7 mouse cellular contexts compared by ENCODE assay signal in the genomic region with DNA sequence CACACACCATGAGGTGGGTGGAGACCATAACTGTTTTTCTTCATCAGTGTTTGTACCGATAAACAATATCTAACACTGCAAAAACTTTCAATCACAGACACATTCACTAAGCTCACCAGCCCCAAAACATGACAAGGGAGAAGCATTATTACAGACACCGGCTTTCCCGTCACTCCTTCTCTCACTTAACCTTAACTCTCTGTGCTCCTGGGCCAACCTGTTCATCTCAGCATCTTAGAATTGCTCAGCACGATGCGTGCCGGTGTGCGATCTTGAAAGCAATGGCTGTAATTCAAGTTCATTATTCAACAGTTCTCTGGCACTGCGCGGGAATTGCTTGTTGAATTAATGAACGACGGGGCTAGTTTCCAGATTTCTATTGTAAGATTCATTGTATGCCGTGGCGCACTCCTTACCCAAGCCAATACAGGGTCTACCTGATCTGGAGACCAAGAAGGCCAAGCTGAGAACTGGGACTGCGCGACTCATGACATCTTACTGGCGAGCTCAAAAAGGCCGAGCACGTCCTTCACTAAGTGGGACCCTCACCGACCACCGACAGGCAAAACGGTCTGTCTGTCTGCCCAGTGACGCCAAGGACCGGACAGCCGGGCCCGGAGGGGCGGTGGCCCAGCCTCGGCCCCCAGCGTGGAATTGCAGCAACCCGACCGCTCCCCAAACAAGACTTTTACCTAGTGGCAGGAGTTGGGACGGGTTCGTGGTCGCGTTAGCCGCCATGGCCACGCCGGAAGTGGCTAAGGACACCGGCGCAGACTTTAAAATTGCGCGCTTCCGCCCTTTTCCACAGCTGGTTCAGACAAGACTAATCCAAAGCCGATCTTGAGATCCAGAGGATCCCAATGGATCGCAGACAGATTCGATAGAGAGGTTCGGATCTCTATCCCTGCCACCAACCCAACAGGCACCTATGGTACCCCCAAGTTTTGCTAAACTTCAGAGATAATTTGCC. TPM values are rescaled to one million over a fixed set of nuclear protein-coding genes. Genes with fewer than 3 reads are reported as not detected.
DNase-seq lines count a peak whose midpoint lies in the region; ATAC-seq lines count a peak whose summit lies in the region.

Lsm5 (minus strand) TSS at position 780 of the 970 bp plus-strand sequence.

- peak within 1 kb of the TSS; percentile 84 for H3K4me3 ChIP-seq in embryonic facial prominence, embryonic 11.5 days (ENCODE audit: low read depth, low read length)
- peak within 1 kb of the TSS; percentile 78 for H3K4me3 ChIP-seq in limb, embryonic 11.5 days (ENCODE audit: low read depth, low read length)
- peak within 1 kb of the TSS; percentile 70 for H3K4me3 ChIP-seq in midbrain, embryonic 14.5 days (replicated peaks; ENCODE audit: low read depth, low read length)

- no peaks in the 10 kb centered on the region for H3K27me3 ChIP-seq in embryonic facial prominence, embryonic 11.5 days (ENCODE audit: control insufficient read depth, insufficient read depth, low read length)
- H3K27me3 ChIP-seq in limb, embryonic 11.5 days (ENCODE audit: control insufficient read depth, insufficient read depth, low read length) = no peaks in the 10 kb centered on the region
- H3K27me3 ChIP-seq in midbrain, embryonic 14.5 days (ENCODE audit: control insufficient read depth, insufficient read depth, low read length) = no peaks in the 10 kb centered on the region

- H3K27ac ChIP-seq in embryonic facial prominence, embryonic 11.5 days (replicated peaks; ENCODE audit: low read depth, low read length) = peak within 1 kb of the TSS; percentile 20; the same call in 1 of the 2 replicates
- 0 out of 2 replicates have a peak within 1 kb of the TSS, but pooled peaks have one; percentile 56 for H3K27ac ChIP-seq in limb, embryonic 11.5 days (replicated peaks; ENCODE audit: low read depth, low read length)
- peak within 1 kb of the TSS; percentile 52; the same call in 1 of the 2 replicates for H3K27ac ChIP-seq in midbrain, embryonic 14.5 days (replicated peaks; ENCODE audit: low read depth, low read length)

- H3K36me3 ChIP-seq in embryonic facial prominence, embryonic 11.5 days (replicated peaks; ENCODE audit: control insufficient read depth, insufficient read depth, low read depth, low read length) = no peaks in the 10 kb centered on the region; the same call in 1 of the 2 replicates
- H3K36me3 ChIP-seq in limb, embryonic 11.5 days (ENCODE audit: control insufficient read depth, insufficient read depth, low read length) = no peaks in the 10 kb centered on the region
- 0 out of 2 replicates have a peak, but pooled peaks cover 3% of the 10 kb centered on the region for H3K36me3 ChIP-seq in midbrain, embryonic 14.5 days (ENCODE audit: control insufficient read depth, insufficient read depth, low read length)

- ATAC-seq in embryonic facial prominence, embryonic 11.5 days (replicated peaks; ENCODE audit: insufficient number of reproducible peaks, low FRiP score, low TSS enrichment, low read depth) = peak; percentile 86
- peak; percentile 80 for ATAC-seq in limb, embryonic 11.5 days (ENCODE audit: insufficient number of reproducible peaks, low FRiP score, low TSS enrichment, low read depth)
- ATAC-seq in midbrain, embryonic 14.5 days (ENCODE audit: low FRiP score, low TSS enrichment) = peak; percentile 91

- H3K9ac ChIP-seq in embryonic facial prominence, embryonic 11.5 days (replicated peaks; ENCODE audit: low read length) = peak within 1 kb of the TSS; percentile 71
- peak within 1 kb of the TSS; percentile 72 for H3K9ac ChIP-seq in limb, embryonic 11.5 days (ENCODE audit: low read length)
- H3K9ac ChIP-seq in midbrain, embryonic 14.5 days (replicated peaks; ENCODE audit: low read length) = peak within 1 kb of the TSS; percentile 52

- DNase-seq in adrenal gland, postnatal 14 days = peak; percentile 89
- peak; percentile 95 for DNase-seq in embryonic facial prominence, embryonic 11.5 days (ENCODE audit: low spot score)
- peak; percentile 98 for DNase-seq in heart, adult 11 months
- peak; percentile 88 for DNase-seq in kidney, adult 18-20 months
- DNase-seq in limb, embryonic 11.5 days (ENCODE audit: low spot score) = peak; percentile 89
- DNase-seq in midbrain, embryonic 14.5 days = peak; percentile 97
- peak; percentile 68 to 81 for DNase-seq in spleen, adult 18-20 months

- H3K4me2 ChIP-seq in embryonic facial prominence, embryonic 11.5 days (ENCODE audit: low read depth, low read length) = peak within 1 kb of the TSS; percentile 70
- H3K4me2 ChIP-seq in limb, embryonic 11.5 days (ENCODE audit: low read depth, severe bottlenecking) = peak within 1 kb of the TSS; percentile 68
- peak within 1 kb of the TSS; percentile 87 for H3K4me2 ChIP-seq in midbrain, embryonic 14.5 days (ENCODE audit: low read length)

- H3K4me1 ChIP-seq in embryonic facial prominence, embryonic 11.5 days (ENCODE audit: control insufficient read depth, insufficient read depth, low read length) = no peaks in the 10 kb centered on the region
- no peaks in the 10 kb centered on the region for H3K4me1 ChIP-seq in limb, embryonic 11.5 days (ENCODE audit: control insufficient read depth, insufficient read depth, low read length)
- H3K4me1 ChIP-seq in midbrain, embryonic 14.5 days (ENCODE audit: control insufficient read depth, insufficient read depth, low read length) = peaks cover 6% of the 10 kb centered on the region

- H3K9me3 ChIP-seq in embryonic facial prominence, embryonic 11.5 days (replicated peaks; ENCODE audit: control insufficient read depth, low read length) = no peaks in the 10 kb centered on the region
- no peaks in the 10 kb centered on the region for H3K9me3 ChIP-seq in limb, embryonic 11.5 days (ENCODE audit: control insufficient read depth, low read length)
- H3K9me3 ChIP-seq in midbrain, embryonic 14.5 days (ENCODE audit: control insufficient read depth, low read length) = no peaks in the 10 kb centered on the region

- WGBS in embryonic facial prominence, embryonic 11.5 days = 1% methylated on average over 46 of the region's 46 CpGs
- under 1% methylated on average over 46 of the region's 46 CpGs for WGBS in limb, embryonic 11.5 days
- under 1% methylated on average over 46 of the region's 46 CpGs for WGBS in midbrain, embryonic 14.5 days

RNA-seq across cellular contexts. Expression of gene Lsm5, which starts in this region (rescaled TPM):
- 37.2 and 42.4 TPM in 2 replicates for total RNA-seq in adrenal gland, postnatal 14 days (2021)
- 222 and 263 TPM in 2 replicates for polyA plus RNA-seq in embryonic facial prominence, embryonic 11.5 days (2014; fragmentation: Nextera tagmentation; extraction: Ambion mirVana)
- 234 and 235 TPM in 2 replicates for polyA plus RNA-seq in limb, embryonic 11.5 days (2014; fragmentation: Nextera tagmentation; extraction: Ambion mirVana)
- 103 and 104 TPM in 2 replicates for polyA plus RNA-seq in midbrain, embryonic 14.5 days (2014; fragmentation: Nextera tagmentation; extraction: Ambion mirVana)

Comparison
In these comparisons a context has a peak if more than half of its experiments do, and no peak if none do; other contexts are left out.
1. Peak in every context shown above with its lines: DNase-seq, ATAC-seq, H3K4me3 ChIP-seq and H3K27ac ChIP-seq.